Mouse (Mus musculus) ovary, postnatal 10 days (tissue): ENCODE measurements around the gene Olfr220.

Source experiments
- DNase-seq: peaks from one replicate; pipeline ENCODE4 v3.0.0; 2022; ENCODE audit warnings: low spot score

The Olfr220 gene

DNA sequence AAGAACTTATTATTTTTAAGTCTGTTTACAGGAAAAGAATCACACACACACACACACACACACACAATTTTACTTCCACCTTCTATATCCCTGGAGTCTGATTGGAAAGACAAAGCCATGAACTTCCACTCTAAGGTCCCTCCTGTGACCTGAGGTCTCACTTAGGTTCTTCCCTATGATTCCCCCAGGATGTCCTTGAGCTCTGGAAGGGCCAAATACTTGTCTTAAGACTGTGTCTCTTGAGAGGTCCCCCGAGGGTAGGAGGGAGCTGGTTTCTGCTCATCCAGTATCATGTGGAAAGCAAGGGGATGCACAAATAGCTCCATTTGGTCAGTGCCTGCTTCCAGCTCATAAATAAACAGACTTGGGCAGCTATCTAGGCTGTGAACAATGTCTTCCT lies at the start of gene Olfr220:
Olfr220 (plus strand) TSS at position 301 of the 400 bp plus-strand sequence.
- DNase-seq: no peak

DNA sequence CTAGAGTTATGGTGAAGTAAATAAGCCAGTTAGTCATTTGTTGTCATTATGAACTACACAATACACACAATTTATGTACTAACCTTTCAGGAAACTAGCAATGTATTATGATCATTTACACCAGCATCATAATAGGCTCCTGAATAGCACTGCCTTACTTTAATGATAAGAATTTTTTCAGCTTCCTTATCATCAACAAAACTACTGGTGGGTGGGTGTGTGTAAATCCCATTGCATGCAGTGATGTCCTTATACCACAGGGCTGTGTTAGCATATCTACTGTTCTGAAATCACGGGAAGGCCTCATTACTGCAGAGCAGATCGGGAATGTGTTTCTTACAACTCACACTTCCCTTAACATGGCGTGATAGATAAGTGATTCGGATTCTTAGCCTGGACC lies 18.9 kb upstream of the Olfr220 start:
- no peak for DNase-seq

- DNase-seq: no peak
Observed at GRCm38 (mm10) chr1:174423764-174424163, 18.1 kb upstream of the Olfr220 start, which contains the start of gene Olfr414. Olfr414 (plus strand) TSS chr1:174424064.

- no peak for DNase-seq
Observed at GRCm38 (mm10) chr1:174426180-174426986, 15.5 kb upstream of the Olfr220 start.

DNA sequence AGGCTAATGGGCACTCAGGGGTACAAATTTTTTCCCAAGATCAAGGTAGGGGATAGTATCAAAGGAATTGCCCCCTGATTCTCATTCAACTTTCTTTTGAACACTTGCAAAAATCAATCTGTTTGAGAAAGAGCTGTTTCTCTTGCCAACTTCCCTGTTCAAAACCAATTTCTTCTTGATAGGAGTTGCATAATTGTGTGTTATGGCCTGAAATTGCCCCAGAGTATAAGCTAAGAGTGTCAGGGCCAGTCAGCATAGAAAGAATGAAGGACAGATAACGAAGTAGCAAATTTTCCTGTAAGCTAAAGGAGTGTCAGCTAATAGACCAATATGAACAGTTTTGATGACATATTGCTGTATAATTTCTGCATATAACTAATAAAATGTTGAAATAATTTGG lies 14.5 kb upstream of the Olfr220 start:
- no peak for DNase-seq

DNA sequence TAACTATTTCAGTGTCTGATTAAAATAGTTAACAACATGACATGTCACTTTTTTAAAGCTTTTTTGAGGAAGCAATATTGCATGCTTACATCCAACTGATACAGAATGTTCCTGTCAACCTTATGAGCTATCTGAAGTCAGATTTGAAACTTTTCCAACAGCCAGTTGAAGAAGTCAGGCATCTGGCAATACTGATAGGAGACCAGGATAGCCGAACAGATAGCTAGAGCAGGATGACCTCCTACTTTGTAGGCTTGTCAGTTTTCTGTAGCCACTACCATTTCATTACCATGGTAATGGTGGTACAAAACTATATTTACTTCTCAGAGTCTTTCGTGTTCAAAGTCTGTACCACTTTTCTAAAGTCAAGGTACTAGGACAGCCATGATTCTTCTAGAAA lies 13.5 kb upstream of the Olfr220 start:
- no peak for DNase-seq

- DNase-seq: no peak
Observed at GRCm38 (mm10) chr1:174434121-174434520, 7.8 kb upstream of the Olfr220 start.

DNA sequence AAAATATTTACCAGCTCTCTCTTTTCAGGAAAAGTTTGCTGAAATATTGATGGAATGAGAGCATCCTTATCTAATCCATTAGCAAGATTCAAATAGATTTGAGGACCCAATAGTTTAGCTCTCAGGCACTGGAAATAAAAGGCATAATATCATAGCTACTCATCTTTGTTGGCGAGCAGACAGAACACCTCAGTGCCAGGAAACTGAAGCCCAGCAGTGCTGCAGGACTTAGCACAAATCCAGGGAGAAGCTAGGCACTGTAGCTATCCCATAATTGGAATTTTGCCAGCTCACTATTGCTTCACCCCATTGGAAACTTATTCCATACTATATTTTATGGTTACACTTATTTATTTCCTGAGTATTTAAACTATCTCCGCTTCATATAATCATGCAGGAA lies 13.2 kb downstream of the Olfr220 start:
- no peak for DNase-seq

GRCm38 (mm10) chr1:174465385-174465784 lies 23.5 kb downstream of the Olfr220 start:
- no peak for DNase-seq

- no peak for DNase-seq
Observed at GRCm38 (mm10) chr1:174466240-174466639, 24.4 kb downstream of the Olfr220 start.

DNA sequence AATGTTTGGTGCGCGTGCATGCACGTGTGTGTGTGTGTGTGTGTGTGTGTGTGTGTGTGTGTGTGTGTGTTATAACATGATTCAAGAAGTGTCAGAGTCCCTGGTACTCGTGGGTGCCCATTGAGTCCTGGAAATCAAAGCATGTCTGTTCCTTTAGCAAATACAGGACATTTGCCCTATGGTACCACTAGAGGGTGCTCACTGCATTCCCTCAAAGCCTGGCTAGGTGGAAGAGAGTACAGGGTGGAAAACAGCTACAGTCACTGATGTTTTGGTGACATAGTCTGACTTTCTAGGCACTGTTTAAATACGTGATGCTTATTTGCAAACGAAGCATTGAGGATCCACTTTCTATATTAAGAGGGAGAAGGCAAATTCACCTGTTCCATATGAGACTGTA lies 27.9 kb downstream of the Olfr220 start:
- no peak for DNase-seq

GRCm38 (mm10) chr1:174482567-174482966 lies 40.7 kb downstream of the Olfr220 start:
- DNase-seq: no peak

GRCm38 (mm10) chr1:174500064-174500463 lies 58.2 kb downstream of the Olfr220 start:
- no peak for DNase-seq
